Mouse (Mus musculus) heart, embryonic 16.5 days (tissue): ENCODE results near the gene Clec16a. TPM values are rescaled to one million over a fixed set of nuclear protein-coding genes. Genes with fewer than 3 reads are reported as not detected.

Experiments used
- ATAC-seq: fragments of 200-750 bp; cut with Nextera tagmentation; replicated peaks from 2 replicates; pipeline ENCODE4 v1.8.0; 2017; ENCODE audit warnings: moderate number of reproducible peaks; ENCODE audit not compliant: insufficient read depth, low FRiP score; ENCODE audit errors: extremely low read depth
- H3K27ac ChIP-seq: fragments of 300-500 bp; sonication (generic); 2 replicates; pipeline ENCODE4 v1.5.1; 2014; ENCODE audit warnings: mild to moderate bottlenecking, low read length, control low read depth, moderate library complexity
- H3K27me3 ChIP-seq: fragments of 300-500 bp; sonication (generic); 2 replicates; pipeline ENCODE4 v1.6.1; 2014; ENCODE audit warnings: low read length, mixed read lengths; ENCODE audit not compliant: control insufficient read depth, insufficient read depth
- H3K36me3 ChIP-seq: fragments of 300-500 bp; sonication (generic); 2 replicates; pipeline ENCODE4 v1.6.1; 2014; ENCODE audit not compliant: control insufficient read depth, insufficient read depth
- H3K4me1 ChIP-seq: fragments of 300-500 bp; sonication (generic); 2 replicates; pipeline ENCODE4 v1.6.1; 2014; ENCODE audit warnings: low read length, mixed read lengths; ENCODE audit not compliant: control insufficient read depth, insufficient read depth
- H3K4me2 ChIP-seq: fragments of 300-500 bp; sonication (generic); 2 replicates; pipeline ENCODE4 v1.6.1; 2014; ENCODE audit warnings: low read depth, mild to moderate bottlenecking, control low read depth, low read length
- H3K4me3 ChIP-seq: fragments of 300-500 bp; sonication (generic); 2 replicates; pipeline ENCODE4 v1.5.1; 2014; ENCODE audit warnings: mild to moderate bottlenecking, control low read depth, low read length
- H3K9ac ChIP-seq: fragments of 300-500 bp; sonication (generic); 2 replicates; pipeline ENCODE4 v1.6.1; 2014; ENCODE audit warnings: low read length, control low read depth
- H3K9me3 ChIP-seq: fragments of 300-500 bp; sonication (generic); replicated peaks from 2 replicates; pipeline ENCODE4 v1.6.1; 2016; ENCODE audit warnings: low read length; ENCODE audit not compliant: control insufficient read depth
- WGBS: fragments of 180-500 bp; shearing (Covaris S2); extraction: QIAGEN DNeasy Blood & Tissue Kit; methylation state at CpG from one replicate; pipeline ENCODE4 v1.1.7; 2014; 5-methylcytosine and 5-hydroxymethylcytosine counted together
- polyA plus RNA-seq: library from polyadenylated mRNA; unstranded; fragments of >200 nt; fragmentation: Nextera tagmentation; extraction: Ambion mirVana; gene quantifications from 2 replicates; pipeline ENCODE4 v1.2.1, GENCODE M21; 2015

Clec16a gene
- polyA plus RNA-seq, 1 experiment from 2014 or later, result 32.6 TPM

DNA sequence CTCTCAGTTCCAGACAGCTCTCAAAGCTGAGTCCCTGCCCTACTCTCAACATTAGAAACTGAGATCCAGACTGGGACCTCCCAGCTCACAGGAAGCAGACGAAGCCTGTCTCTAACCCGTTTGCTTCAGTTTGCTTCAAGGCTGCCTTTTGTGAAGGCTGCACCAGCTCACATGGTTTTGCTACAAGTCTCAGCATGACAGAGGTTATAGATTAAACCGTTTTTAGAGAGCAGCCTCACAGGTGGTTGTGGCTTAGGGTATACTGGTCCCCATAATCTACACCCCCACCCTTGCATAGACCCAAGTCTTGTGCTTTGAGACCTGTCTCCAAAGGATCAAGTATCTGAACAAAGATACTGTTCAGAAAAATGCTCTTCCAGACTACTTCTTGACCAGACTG, 154.2 kb downstream of the Clec16a start:
- WGBS, result 78% methylated on average over 3 of the region's 3 CpGs
- Histone ChIP-seq H3K27me3 (no peaks in the 10 kb centered on the region), H3K4me3 (no peak overlapping the region), H3K9ac (no peak overlapping the region), H3K4me1 (peaks cover 24% of the 10 kb centered on the region), H3K4me2 (no peak overlapping the region), H3K27ac (peak overlapping the region; percentile 66; the same call in 1 of the 2 replicates), H3K9me3 (no peaks in the 10 kb centered on the region), H3K36me3 (no peaks in the 10 kb centered on the region)
- peak; percentile 43; the same call in 1 of the 2 replicates for ATAC-seq

- Histone ChIP-seq H3K4me3 (no peak overlapping the region), H3K9ac (no peak overlapping the region), H3K36me3 (no peaks in the 10 kb centered on the region), H3K9me3 (no peaks in the 10 kb centered on the region), H3K4me2 (no peak overlapping the region), H3K27me3 (no peaks in the 10 kb centered on the region), H3K27ac (no peak overlapping the region; the same call in 1 of the 2 replicates), H3K4me1 (peaks cover 25% of the 10 kb centered on the region)
- ATAC-seq, result no peak
- WGBS, result 58% methylated on average over 2 of the region's 2 CpGs
Measured at GRCm38 (mm10) chr16:10700160-10700559, 155.0 kb downstream of the Clec16a start.

- no peak for ATAC-seq
- Histone ChIP-seq H3K9ac (no peak overlapping the region), H3K27me3 (no peaks in the 10 kb centered on the region), H3K4me3 (no peak overlapping the region), H3K4me2 (no peak overlapping the region), H3K4me1 (peaks cover 25% of the 10 kb centered on the region), H3K27ac (peak overlapping the region; percentile 5; the same call in 1 of the 2 replicates), H3K9me3 (no peaks in the 10 kb centered on the region), H3K36me3 (no peaks in the 10 kb centered on the region)
- 78% methylated on average over 2 of the region's 2 CpGs for WGBS
Measured at GRCm38 (mm10) chr16:10702399-10702798, 157.3 kb downstream of the Clec16a start.

DNA sequence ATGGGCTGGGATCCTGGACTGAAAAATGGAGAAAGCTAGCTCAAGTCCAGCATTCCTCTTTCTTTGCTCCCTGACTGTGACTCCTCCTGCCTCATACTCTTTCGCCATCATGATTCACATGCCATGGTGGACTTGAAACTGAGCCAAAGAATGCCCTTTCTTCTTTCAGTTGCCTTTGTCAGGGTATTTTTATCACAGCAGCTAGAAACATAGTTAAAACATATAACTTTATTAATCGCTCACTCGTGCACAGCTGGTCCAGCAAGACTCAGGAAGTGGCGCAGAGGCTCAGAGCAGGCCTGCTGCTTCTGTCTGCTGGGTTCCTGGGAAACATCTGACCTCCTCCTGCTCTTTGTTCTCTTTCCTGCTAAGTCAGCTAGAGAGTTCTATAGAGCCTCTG, 158.8 kb downstream of the Clec16a start:
- Histone ChIP-seq H3K9ac (no peak overlapping the region), H3K4me1 (peaks cover 13% of the 10 kb centered on the region), H3K4me2 (no peak overlapping the region), H3K36me3 (no peaks in the 10 kb centered on the region), H3K4me3 (no peak overlapping the region), H3K9me3 (no peaks in the 10 kb centered on the region), H3K27me3 (no peaks in the 10 kb centered on the region), H3K27ac (peak overlapping the region; percentile 66)
- ATAC-seq, result no peak
- WGBS, result 41% methylated on average over 4 of the region's 4 CpGs

- H3K9ac ChIP-seq, result no peak overlapping the region
- no peaks in the 10 kb centered on the region for H3K36me3 ChIP-seq
- H3K4me1 ChIP-seq, result peaks cover 13% of the 10 kb centered on the region
- ATAC-seq, result 0 out of 2 replicates have a peak, but pooled peaks have one; percentile 37
- no peaks in the 10 kb centered on the region for H3K9me3 ChIP-seq
- H3K27me3 ChIP-seq, result no peaks in the 10 kb centered on the region
- H3K4me3 ChIP-seq, result no peak overlapping the region
- 63% methylated on average over 1 of the region's 1 CpGs for WGBS
- H3K27ac ChIP-seq, result no peak overlapping the region
- H3K4me2 ChIP-seq, result no peak overlapping the region
Measured at GRCm38 (mm10) chr16:10705396-10705795, 160.3 kb downstream of the Clec16a start.

DNA sequence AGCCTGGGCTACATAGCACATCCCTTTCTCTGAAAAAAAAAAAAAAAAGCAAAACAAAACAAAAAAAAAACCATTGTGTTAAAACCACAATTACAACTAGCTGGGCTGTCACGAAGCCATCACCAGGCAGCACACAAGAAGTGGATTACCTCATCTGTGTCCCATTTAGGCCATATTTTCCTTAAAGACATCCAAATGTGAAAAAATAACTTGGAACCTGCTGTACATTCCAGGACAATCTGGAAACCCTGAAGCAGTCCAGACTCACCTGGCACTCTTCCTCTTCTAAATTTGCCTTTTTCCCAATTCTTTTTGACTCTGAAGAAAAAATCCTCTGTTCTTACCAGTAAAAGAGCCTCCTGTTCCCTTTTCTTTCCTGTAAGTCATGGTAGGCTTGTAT, 166.4 kb downstream of the Clec16a start:
- Histone ChIP-seq H3K9ac (no peak overlapping the region), H3K27me3 (no peaks in the 10 kb centered on the region), H3K36me3 (no peaks in the 10 kb centered on the region), H3K4me2 (no peak overlapping the region), H3K4me3 (no peak overlapping the region), H3K9me3 (no peaks in the 10 kb centered on the region), H3K27ac (no peak overlapping the region), H3K4me1 (peaks cover 5% of the 10 kb centered on the region; the same call in 1 of the 2 replicates)
- WGBS, result 90% methylated on average over 1 of the region's 1 CpGs
- ATAC-seq, result no peak

DNA sequence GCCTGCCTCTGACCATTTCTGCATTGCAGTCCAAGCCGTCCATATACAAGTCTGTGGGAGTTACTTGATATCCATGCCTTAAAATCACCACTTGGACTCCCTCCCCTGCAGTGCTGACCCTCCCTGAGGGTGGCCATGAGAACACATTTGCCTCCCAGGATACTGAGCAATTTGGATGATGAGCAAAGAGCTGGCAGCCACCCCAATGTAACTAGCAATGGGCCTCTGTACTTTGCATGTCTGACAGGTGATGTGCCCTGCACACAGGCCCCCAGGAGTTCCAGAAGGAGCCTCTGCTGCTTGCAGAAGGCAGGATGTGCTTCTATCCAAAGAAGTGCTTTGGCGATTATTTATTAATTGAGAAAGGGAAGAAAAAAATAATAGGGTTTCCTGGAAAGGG, 167.9 kb downstream of the Clec16a start:
- Histone ChIP-seq H3K4me1 (peaks cover 5% of the 10 kb centered on the region; the same call in 1 of the 2 replicates), H3K9ac (no peak overlapping the region), H3K36me3 (no peaks in the 10 kb centered on the region), H3K27me3 (no peaks in the 10 kb centered on the region), H3K4me2 (no peak overlapping the region), H3K27ac (no peak overlapping the region), H3K4me3 (no peak overlapping the region), H3K9me3 (no peaks in the 10 kb centered on the region)
- no peak for ATAC-seq
- 73% methylated on average over 2 of the region's 2 CpGs for WGBS

DNA sequence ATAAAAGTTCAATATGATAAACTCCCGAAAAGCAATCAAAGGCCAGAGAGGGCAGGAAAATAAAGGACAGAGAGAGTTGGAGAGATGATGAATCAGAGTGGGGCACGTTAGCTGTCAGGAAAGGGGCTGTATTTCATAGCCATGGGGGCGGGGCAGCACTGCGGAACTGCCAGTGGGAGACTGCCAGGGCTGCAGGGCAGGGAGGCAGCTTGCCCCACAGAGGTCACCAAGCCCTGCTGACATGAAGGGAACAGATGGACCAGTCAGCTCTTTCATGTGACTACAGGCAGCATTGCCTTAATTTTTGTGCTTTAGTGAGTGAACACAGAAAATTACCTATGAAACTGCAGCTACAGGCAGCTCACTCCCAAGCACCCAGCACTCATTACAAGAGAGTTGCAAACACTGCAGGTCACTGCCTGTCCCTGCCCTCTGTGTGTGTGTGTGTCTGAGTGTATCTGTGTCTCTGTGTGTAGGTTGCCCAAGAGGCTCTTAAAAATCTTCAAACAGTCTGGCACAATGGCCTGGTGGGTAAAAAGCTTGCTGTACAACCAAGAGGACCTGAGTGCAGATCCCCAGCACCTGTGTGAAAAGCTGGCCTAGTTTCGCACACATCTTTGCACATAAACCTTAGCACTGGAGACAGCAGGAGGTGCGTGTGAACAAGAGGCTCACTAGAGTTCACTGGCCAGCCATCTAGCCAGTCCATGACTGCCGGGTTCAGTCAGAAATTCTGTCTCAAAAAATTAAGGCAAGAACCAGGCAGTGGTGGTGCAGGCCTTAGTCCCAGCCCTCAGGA, 168.5 kb downstream of the Clec16a start:
- H3K4me2 ChIP-seq, result no peak overlapping the region
- no peak overlapping the region for H3K27ac ChIP-seq
- no peaks in the 10 kb centered on the region for H3K36me3 ChIP-seq
- H3K27me3 ChIP-seq, result no peaks in the 10 kb centered on the region
- peaks cover 5% of the 10 kb centered on the region; the same call in 1 of the 2 replicates for H3K4me1 ChIP-seq
- no peaks in the 10 kb centered on the region for H3K9me3 ChIP-seq
- H3K9ac ChIP-seq, result no peak overlapping the region
- WGBS, result 63% methylated on average over 7 of the region's 7 CpGs
- 0 out of 2 replicates have a peak, but pooled peaks have one; percentile 23 for ATAC-seq
- H3K4me3 ChIP-seq, result no peak overlapping the region

GRCm38 (mm10) chr16:10715211-10715610, 170.1 kb downstream of the Clec16a start:
- 86% methylated on average over 5 of the region's 5 CpGs for WGBS
- Histone ChIP-seq H3K4me3 (no peak overlapping the region), H3K9me3 (no peaks in the 10 kb centered on the region), H3K9ac (no peak overlapping the region), H3K36me3 (no peaks in the 10 kb centered on the region), H3K27ac (no peak overlapping the region), H3K4me1 (peaks cover 5% of the 10 kb centered on the region; the same call in 1 of the 2 replicates), H3K4me2 (no peak overlapping the region), H3K27me3 (no peaks in the 10 kb centered on the region)
- no peak for ATAC-seq
